Mouse (Mus musculus) stomach, embryonic 14.5 days (tissue): ENCODE measurements around the gene Nav2. TPM values are rescaled to one million over a fixed set of nuclear protein-coding genes. Genes with fewer than 3 reads are reported as not detected.

Source experiments
- ATAC-seq: fragments of 200-750 bp; cut with Nextera tagmentation; 2 replicates; pipeline ENCODE4 v1.8.0; 2017; ENCODE audit warnings: low read depth, moderate TSS enrichment; ENCODE audit not compliant: insufficient number of reproducible peaks, insufficient read depth, low FRiP score
- H3K27ac ChIP-seq: fragments of 300-500 bp; sonication (generic); 2 replicates; pipeline ENCODE4 v1.5.1; 2014; ENCODE audit warnings: mild to moderate bottlenecking, low read length, moderate library complexity, mixed read lengths
- H3K27me3 ChIP-seq: fragments of 300-500 bp; sonication (generic); 2 replicates; pipeline ENCODE4 v1.6.1; 2014; ENCODE audit warnings: low read length, control low read depth, mixed read lengths; ENCODE audit not compliant: control insufficient read depth, insufficient read depth
- H3K36me3 ChIP-seq: fragments of 300-500 bp; sonication (generic); 2 replicates; pipeline ENCODE4 v1.6.1; 2014; ENCODE audit warnings: mild to moderate bottlenecking, control low read depth, low read length, moderate library complexity, mixed read lengths; ENCODE audit not compliant: control insufficient read depth, insufficient read depth
- H3K4me1 ChIP-seq: fragments of 300-500 bp; sonication (generic); 2 replicates; pipeline ENCODE4 v1.6.1; 2014; ENCODE audit warnings: low read length, control low read depth, mixed read lengths; ENCODE audit not compliant: control insufficient read depth, insufficient read depth
- H3K4me2 ChIP-seq: fragments of 300-500 bp; sonication (generic); replicated peaks from 2 replicates; pipeline ENCODE4 v1.6.1; 2014; ENCODE audit warnings: low read depth, low read length, control low read depth
- H3K4me3 ChIP-seq: fragments of 300-500 bp; sonication (generic); 2 replicates; pipeline ENCODE4 v1.5.1; 2014; ENCODE audit warnings: low read depth, low read length, control low read depth
- H3K9ac ChIP-seq: fragments of 300-500 bp; sonication (generic); replicated peaks from 2 replicates; pipeline ENCODE4 v1.6.1; 2014; ENCODE audit warnings: low read depth, mild to moderate bottlenecking, control low read depth, low read length, moderate library complexity, mixed read lengths
- H3K9me3 ChIP-seq: fragments of 300-500 bp; sonication (generic); 2 replicates; pipeline ENCODE4 v1.6.1; 2016; ENCODE audit warnings: low read depth, low read length, control low read depth; ENCODE audit not compliant: control insufficient read depth
- WGBS: fragments of 180-500 bp; shearing (Covaris S2); extraction: QIAGEN DNeasy Blood & Tissue Kit; methylation state at CpG from one replicate; pipeline ENCODE4 v1.1.7; 2014; 5-methylcytosine and 5-hydroxymethylcytosine counted together
- polyA plus RNA-seq: library from polyadenylated mRNA; unstranded; fragments of >200 nt; fragmentation: Nextera tagmentation; extraction: Ambion mirVana; gene quantifications from 2 replicates; pipeline ENCODE4 v1.2.1, GENCODE M21; 2014

Gene Nav2
- polyA plus RNA-seq, 1 experiment from 2014 or later, result 41.1 TPM

DNA sequence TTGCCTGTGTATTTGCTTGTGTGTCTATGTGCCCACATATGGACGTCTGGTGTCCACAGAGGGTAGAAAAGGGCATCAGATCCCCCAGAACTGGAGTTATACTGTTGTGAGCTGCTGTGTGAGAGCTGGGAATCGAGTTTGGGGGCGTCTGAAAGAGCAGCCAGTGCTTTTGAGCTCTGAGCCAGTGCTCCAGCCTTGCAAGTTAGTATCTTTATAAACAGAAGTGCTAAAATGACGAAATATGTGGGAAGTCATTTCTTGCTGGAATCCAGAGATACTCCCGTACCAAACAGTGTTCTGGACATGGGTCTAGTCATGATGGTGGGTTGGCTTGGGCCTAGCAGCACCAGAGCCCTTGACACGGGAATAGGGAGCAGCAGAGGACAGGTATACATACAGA is 13.8 kb upstream of the Nav2 start:
- Histone ChIP-seq H3K27me3 (no peaks in the 10 kb centered on the region), H3K9ac (no peak overlapping the region), H3K9me3 (no peaks in the 10 kb centered on the region), H3K36me3 (no peaks in the 10 kb centered on the region), H3K27ac (no peak overlapping the region), H3K4me3 (no peak overlapping the region), H3K4me2 (no peak overlapping the region), H3K4me1 (no peaks in the 10 kb centered on the region)
- no peak for ATAC-seq
- WGBS, result 62% methylated on average over 6 of the region's 6 CpGs

DNA sequence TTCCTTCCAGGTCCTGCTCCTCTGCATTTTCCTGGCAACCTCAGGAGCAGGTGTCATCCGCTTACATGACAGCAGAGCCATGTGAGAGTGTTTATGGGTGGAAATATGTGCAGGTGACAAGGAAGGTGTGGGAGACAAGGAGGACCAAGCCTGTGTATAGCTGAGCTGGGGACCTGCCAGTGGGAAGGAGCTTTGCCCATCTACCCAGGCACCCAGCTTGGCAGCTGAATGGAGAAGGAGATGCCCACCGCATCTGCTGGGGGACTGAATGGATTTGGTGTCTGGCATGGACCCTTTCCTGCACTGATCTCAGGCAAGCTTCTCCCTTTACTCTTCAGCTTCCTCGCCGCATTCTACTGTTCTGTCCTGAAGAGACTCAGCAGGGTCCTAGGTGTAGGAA is 13.0 kb upstream of the Nav2 start:
- no peak overlapping the region for H3K4me2 ChIP-seq
- H3K4me3 ChIP-seq, result no peak overlapping the region
- H3K4me1 ChIP-seq, result no peaks in the 10 kb centered on the region
- H3K36me3 ChIP-seq, result no peaks in the 10 kb centered on the region
- ATAC-seq, result no peak
- no peak overlapping the region for H3K27ac ChIP-seq
- no peaks in the 10 kb centered on the region for H3K9me3 ChIP-seq
- H3K9ac ChIP-seq, result no peak overlapping the region
- 91% methylated on average over 4 of the region's 4 CpGs for WGBS
- no peaks in the 10 kb centered on the region for H3K27me3 ChIP-seq

DNA sequence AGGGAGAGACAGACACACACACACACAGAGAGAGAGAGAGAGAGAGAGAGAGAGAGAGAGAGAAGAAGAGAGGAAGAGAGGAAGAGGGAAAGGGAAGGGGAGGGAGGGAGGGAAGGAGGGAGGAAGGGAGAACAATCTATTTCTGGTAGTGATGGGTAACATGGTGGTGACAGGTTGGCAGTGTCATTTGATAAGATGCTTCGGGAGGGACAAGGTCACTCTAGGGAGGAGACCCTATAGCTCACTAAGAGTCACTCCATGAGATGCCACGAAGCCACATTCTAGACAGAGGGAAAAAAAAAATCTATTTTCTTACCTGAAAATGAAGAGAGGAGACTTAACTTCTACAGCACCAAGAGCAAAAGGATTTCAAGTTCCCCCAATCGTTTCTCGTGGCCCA is 12.5 kb upstream of the Nav2 start:
- no peak for ATAC-seq
- no peaks in the 10 kb centered on the region for H3K36me3 ChIP-seq
- no peak overlapping the region for H3K4me3 ChIP-seq
- WGBS, result 72% methylated on average over 4 of the region's 4 CpGs
- H3K4me1 ChIP-seq, result no peaks in the 10 kb centered on the region
- H3K4me2 ChIP-seq, result no peak overlapping the region
- no peaks in the 10 kb centered on the region for H3K9me3 ChIP-seq
- no peaks in the 10 kb centered on the region for H3K27me3 ChIP-seq
- no peak overlapping the region for H3K27ac ChIP-seq
- H3K9ac ChIP-seq, result no peak overlapping the region

DNA sequence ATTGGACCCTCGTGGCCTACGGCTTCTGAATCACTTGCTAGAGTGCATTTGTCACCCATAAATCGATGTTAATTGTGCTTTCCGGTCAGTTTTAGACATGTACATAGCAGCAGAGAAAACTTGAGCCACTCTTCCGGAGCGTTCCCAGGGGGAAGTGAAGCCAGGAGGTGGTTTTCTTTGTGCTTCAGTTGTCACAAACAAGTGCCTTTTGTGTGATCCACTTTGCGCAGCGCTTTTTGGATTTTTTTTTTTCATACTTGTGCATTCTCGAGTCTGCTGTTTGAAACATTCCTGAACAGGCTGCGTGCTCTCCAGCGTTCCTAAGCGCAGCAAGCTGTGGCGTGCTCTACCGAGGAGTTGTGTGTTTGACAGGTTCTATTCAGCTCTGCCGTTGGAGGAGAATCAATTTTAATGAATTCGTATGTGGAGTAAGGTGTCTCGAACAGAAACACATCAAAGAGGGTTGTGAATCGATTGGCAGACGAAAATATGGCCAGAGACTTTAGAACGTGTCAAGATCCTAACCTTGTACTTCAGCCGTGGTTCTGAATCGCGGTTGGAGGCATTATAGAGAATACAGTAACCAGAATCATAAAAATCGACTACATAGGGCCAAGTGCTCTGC is 10.9 kb upstream of the Nav2 start:
- H3K4me2 ChIP-seq, result no peak overlapping the region

DNA sequence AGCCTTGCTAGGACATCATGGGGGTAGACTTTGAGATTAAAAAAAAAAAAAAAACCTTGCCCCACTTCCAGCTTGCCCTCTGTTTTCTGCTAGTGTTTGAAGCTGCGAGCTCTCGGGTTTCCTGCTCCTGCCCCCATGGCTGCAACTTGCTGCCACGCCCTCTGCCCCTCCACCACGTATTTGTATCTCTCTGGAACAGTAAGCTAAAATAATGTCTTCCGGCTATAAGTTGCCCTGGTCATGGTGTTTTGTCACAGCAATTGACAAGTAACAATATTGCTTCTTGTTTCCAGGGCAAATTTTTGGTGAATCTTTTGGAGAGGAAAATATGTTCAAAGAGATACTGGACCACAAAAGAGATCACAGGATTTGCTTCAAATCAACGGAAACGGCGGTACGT is 10.1 kb upstream of the Nav2 start:
- H3K9me3 ChIP-seq, result no peaks in the 10 kb centered on the region
- H3K27ac ChIP-seq, result no peak overlapping the region
- no peak overlapping the region for H3K4me2 ChIP-seq
- H3K36me3 ChIP-seq, result no peaks in the 10 kb centered on the region
- ATAC-seq, result no peak
- H3K27me3 ChIP-seq, result no peaks in the 10 kb centered on the region
- H3K9ac ChIP-seq, result no peak overlapping the region
- H3K4me1 ChIP-seq, result no peaks in the 10 kb centered on the region
- H3K4me3 ChIP-seq, result no peak overlapping the region
- 58% methylated on average over 9 of the region's 9 CpGs for WGBS

More for the DNA sequence above, 10.9 kb upstream of the Nav2 start:
- H3K27me3 ChIP-seq, result no peaks in the 10 kb centered on the region
- no peak overlapping the region for H3K27ac ChIP-seq
- 57% methylated on average over 24 of the region's 24 CpGs for WGBS
- no peaks in the 10 kb centered on the region for H3K4me1 ChIP-seq
- H3K36me3 ChIP-seq, result no peaks in the 10 kb centered on the region
- no peaks in the 10 kb centered on the region for H3K9me3 ChIP-seq
- H3K9ac ChIP-seq, result no peak overlapping the region
- H3K4me3 ChIP-seq, result no peak overlapping the region
- ATAC-seq, result no peak

DNA sequence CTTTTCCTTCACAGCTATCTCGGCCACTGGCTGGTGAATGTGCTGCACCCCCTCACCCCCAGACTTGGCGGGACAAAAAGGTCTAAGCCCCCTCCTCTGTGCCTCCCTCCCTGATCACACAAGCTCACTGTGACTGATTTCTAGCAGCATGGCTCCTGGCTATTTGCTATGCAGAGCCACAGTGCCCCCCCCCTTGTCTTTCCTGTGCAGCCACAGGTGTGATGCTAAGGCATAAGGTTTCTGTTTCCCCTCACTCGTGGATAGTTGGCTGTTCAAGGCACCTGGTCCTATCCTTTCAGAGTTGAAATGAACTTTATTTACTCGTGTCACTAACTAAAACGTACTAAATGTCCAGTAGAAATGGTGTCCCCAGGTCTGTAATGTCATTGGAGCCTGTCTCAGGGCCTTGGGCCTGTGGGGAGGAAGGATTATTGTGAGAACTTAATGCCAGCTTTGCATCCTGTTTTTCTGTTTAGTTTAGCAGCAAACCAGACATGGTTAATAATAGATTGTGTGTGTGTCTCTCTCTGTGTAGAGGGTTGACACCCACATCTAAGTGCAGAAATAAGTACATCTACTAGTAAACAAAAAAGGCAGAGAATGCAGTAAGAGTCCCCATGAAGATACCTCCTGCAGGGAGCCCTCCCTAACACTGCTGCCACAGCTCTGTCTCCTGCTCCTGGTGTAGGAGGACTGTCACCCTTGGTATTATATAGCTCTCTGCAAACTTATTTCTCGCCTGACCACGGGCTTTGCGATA is 7.9 kb upstream of the Nav2 start:
- ATAC-seq, result no peak
- 67% methylated on average over 8 of the region's 8 CpGs for WGBS
- H3K9ac ChIP-seq, result no peak overlapping the region
- H3K27me3 ChIP-seq, result no peaks in the 10 kb centered on the region
- no peak overlapping the region for H3K4me2 ChIP-seq
- no peak overlapping the region for H3K4me3 ChIP-seq
- no peaks in the 10 kb centered on the region for H3K9me3 ChIP-seq
- no peaks in the 10 kb centered on the region for H3K36me3 ChIP-seq
- H3K4me1 ChIP-seq, result no peaks in the 10 kb centered on the region
- H3K27ac ChIP-seq, result no peak overlapping the region

DNA sequence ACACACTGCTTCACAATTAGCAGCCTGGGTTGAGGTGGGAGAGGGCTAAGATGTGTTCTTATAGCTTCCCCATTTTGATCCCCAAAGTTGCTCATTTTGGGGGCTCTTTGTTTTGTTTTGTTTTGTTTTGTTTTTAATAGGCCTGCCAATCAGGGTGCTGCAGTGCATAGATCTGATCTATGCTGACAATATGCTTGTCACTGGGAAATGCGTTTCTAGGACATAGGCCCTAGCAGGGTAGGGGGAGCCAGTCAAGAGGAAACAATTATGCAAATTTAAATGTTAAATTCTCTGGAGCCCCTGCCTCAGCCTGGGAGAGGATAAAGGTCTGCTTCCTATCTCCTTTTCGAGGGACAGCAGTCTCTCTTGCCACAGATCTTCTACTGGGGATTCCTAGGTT is 6.1 kb upstream of the Nav2 start:
- Histone ChIP-seq H3K4me2 (no peak overlapping the region), H3K4me3 (no peak overlapping the region)

DNA sequence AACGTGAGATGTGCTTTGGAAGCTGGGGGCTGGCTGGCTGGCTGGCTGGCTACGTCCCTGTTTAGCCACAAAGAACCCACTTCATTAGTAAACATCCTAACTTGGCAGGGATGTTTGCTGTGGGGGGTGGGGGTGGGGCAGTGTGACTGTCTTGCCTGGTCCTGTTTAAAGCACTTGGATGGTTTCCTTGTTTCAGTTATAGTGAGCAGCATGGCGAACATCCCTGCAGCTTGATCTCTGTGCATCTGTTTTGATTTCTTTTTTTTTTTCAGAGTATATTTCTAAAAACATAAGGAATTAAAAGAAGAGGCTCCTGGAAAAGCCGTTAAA is 791 bp downstream of the Nav2 start:
- WGBS, result 57% methylated on average over 4 of the region's 4 CpGs
- H3K9me3 ChIP-seq, result no peaks in the 10 kb centered on the region
- no peak overlapping the region for H3K27ac ChIP-seq
- H3K4me1 ChIP-seq, result no peaks in the 10 kb centered on the region
- no peak overlapping the region for H3K9ac ChIP-seq
- H3K4me3 ChIP-seq, result no peak overlapping the region
- H3K27me3 ChIP-seq, result no peaks in the 10 kb centered on the region
- ATAC-seq, result no peak
- H3K36me3 ChIP-seq, result no peaks in the 10 kb centered on the region
- no peak overlapping the region for H3K4me2 ChIP-seq

More for the DNA sequence above, 6.1 kb upstream of the Nav2 start:
- no peak for ATAC-seq
- Histone ChIP-seq H3K27ac (no peak overlapping the region), H3K36me3 (no peaks in the 10 kb centered on the region), H3K27me3 (no peaks in the 10 kb centered on the region), H3K9ac (no peak overlapping the region), H3K4me1 (no peaks in the 10 kb centered on the region), H3K9me3 (no peaks in the 10 kb centered on the region)
- 27% methylated on average over 2 of the region's 2 CpGs for WGBS

DNA sequence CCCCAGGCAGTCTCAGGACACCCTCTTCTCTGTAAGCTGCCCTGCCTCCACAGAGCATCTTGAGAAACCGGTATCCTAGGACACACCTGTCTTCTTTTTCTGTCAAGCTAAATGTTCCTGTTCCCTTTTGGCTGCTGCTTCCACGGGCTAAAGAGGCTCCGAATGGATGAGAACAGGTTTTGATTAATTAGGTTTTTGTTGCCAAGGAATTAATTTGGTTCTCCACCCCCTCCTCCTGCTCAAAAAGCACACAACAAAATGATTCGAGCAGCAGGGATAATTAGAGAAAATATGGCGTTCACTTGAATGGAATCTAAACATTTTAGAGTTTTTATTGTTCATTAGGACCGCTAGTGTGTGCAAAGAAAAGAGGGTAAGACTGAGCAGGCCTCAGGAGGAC is 1.8 kb downstream of the Nav2 start:
- no peaks in the 10 kb centered on the region for H3K9me3 ChIP-seq
- H3K27ac ChIP-seq, result no peak overlapping the region
- 67% methylated on average over 6 of the region's 6 CpGs for WGBS
- no peak overlapping the region for H3K9ac ChIP-seq
- H3K4me1 ChIP-seq, result no peaks in the 10 kb centered on the region
- no peak overlapping the region for H3K4me2 ChIP-seq
- no peaks in the 10 kb centered on the region for H3K27me3 ChIP-seq
- no peaks in the 10 kb centered on the region for H3K36me3 ChIP-seq
- ATAC-seq, result no peak
- no peak overlapping the region for H3K4me3 ChIP-seq
